Mouse (Mus musculus) kidney, embryonic 14.5 days (tissue): ENCODE data around the gene Ssx2ip. TPM values are rescaled to one million over a fixed set of nuclear protein-coding genes. Genes with fewer than 3 reads are reported as not detected.

ENCODE experiments used
- ATAC-seq: fragments of 200-750 bp; cut with Nextera tagmentation; 2 replicates; pipeline ENCODE4 v1.8.0; 2017; ENCODE audit warnings: moderate number of reproducible peaks, mild to moderate bottlenecking, moderate TSS enrichment, moderate library complexity; ENCODE audit not compliant: low FRiP score, low TSS enrichment
- H3K27ac ChIP-seq: fragments of 300-500 bp; sonication (generic); 2 replicates; pipeline ENCODE4 v1.5.1; 2014; ENCODE audit warnings: low read depth, mild to moderate bottlenecking, low read length, moderate library complexity, mixed read lengths
- H3K27me3 ChIP-seq: fragments of 300-500 bp; sonication (generic); 2 replicates; pipeline ENCODE4 v1.6.1; 2014; ENCODE audit warnings: mild to moderate bottlenecking, low read length; ENCODE audit not compliant: control insufficient read depth, insufficient read depth
- H3K36me3 ChIP-seq: fragments of 300-500 bp; sonication (generic); 2 replicates; pipeline ENCODE4 v1.6.1; 2014; ENCODE audit warnings: low read length, mixed read lengths; ENCODE audit not compliant: control insufficient read depth, insufficient read depth
- H3K4me1 ChIP-seq: fragments of 300-500 bp; sonication (generic); 2 replicates; pipeline ENCODE4 v1.6.1; 2014; ENCODE audit warnings: low read length, mixed read lengths; ENCODE audit not compliant: control insufficient read depth, insufficient read depth
- H3K4me2 ChIP-seq: fragments of 300-500 bp; sonication (generic); replicated peaks from 2 replicates; pipeline ENCODE4 v1.6.1; 2014; ENCODE audit warnings: low read depth, mild to moderate bottlenecking, low read length
- H3K4me3 ChIP-seq: fragments of 300-500 bp; sonication (generic); 2 replicates; pipeline ENCODE4 v1.5.1; 2014; ENCODE audit warnings: mild to moderate bottlenecking, low read length
- H3K9ac ChIP-seq: fragments of 300-500 bp; sonication (generic); 2 replicates; pipeline ENCODE4 v1.6.1; 2014; ENCODE audit warnings: low read depth, mild to moderate bottlenecking, low read length, moderate library complexity
- H3K9me3 ChIP-seq: fragments of 300-500 bp; sonication (generic); 2 replicates; pipeline ENCODE4 v1.6.1; 2016; ENCODE audit warnings: low read length; ENCODE audit not compliant: control insufficient read depth
- WGBS: fragments of 180-500 bp; shearing (Covaris S2); extraction: QIAGEN DNeasy Blood & Tissue Kit; methylation state at CpG from one replicate; pipeline ENCODE4 v1.1.7; 2014; 5-methylcytosine and 5-hydroxymethylcytosine counted together
- polyA plus RNA-seq: library from polyadenylated mRNA; unstranded; fragments of >200 nt; fragmentation: Nextera tagmentation; extraction: Ambion mirVana; gene quantifications from 2 replicates; pipeline ENCODE4 v1.2.1, GENCODE M21; 2014

Gene Ssx2ip
- 14.7 and 25.8 TPM in 2 replicates for polyA plus RNA-seq

DNA sequence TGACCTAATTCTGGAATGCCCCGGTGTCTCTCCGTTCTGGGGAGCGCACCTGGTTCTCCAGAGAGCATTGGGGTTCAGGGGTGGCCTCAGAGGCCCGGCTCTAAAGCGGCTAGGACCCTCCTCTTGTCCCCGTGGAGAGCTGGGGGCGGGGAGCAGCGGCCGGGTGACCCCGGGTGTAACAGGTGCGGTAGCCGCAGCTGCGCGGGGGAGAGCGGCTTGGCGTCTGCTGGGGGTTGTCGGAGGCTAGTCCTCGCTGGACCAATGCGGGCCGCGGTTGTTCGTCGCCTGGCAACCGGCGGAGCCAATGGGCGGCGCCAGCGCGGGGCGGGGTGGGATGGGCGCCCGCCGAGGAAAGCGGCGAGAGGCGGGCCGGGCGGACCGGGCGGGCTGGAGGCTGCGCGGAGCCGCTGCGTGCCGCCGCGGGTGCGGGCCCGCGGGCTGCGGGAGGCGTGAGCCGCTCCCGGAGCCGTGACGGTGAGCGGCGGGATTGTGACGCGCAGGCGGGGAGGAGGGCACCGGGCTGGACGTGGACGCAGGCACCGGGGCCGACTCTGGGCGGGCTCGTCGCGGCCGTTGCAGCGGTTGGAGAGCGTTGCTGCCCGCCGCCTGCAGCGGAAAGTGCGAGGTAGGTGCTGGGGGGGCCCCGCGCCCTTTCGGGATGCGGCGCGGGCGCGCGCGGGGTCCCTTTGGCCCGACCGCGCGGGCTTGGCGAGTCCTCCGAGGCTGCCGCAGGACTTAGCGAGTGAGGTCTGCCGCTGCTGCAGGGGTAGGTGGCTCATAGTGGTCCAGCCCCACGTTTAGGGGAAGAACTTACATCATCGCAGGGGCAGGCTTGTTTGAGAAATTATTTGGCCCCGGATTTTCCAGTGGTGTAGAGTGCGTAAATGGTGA is at the start of gene Ssx2ip:
Gene Ssx2ip, plus strand, starts transcription at position 332 of the 891 bp plus-strand sequence.
- Histone ChIP-seq H3K27ac (peak within 1 kb of the TSS; percentile 14), H3K27me3 (no peaks in the 10 kb centered on the region), H3K4me1 (peaks cover 19% of the 10 kb centered on the region; the same call in 1 of the 2 replicates), H3K4me2 (peak within 1 kb of the TSS; percentile 78), H3K9me3 (peaks cover 3% of the 10 kb centered on the region; the same call in 1 of the 2 replicates), H3K36me3 (no peaks in the 10 kb centered on the region), H3K4me3 (peak within 1 kb of the TSS; percentile 68), H3K9ac (peak within 1 kb of the TSS; percentile 70)
- ATAC-seq, result peak; percentile 99
- WGBS, result under 1% methylated on average over 80 of the region's 100 CpGs

DNA sequence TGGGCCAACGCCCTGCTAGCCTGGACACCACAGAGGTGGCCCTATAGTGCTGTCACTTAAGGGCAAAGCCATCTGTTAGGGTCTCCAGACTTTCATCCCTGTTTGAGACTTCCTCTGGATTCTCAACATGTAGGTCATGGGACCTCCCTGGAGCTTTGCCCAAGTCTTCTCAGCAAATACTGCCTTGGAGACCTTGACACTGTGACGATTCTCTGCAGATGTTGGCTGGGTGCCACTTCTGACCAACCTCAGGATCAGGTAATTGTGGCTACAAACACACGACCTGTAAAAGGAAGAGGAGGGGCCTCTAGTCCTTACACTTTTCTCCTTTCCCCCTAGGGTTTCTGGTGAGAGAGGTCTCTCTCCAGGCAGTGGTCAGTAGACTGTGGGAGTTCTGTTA is 49.3 kb upstream of the Ssx2ip start:
- Histone ChIP-seq H3K4me3 (no peak overlapping the region), H3K9me3 (no peaks in the 10 kb centered on the region), H3K36me3 (no peaks in the 10 kb centered on the region), H3K4me2 (no peak overlapping the region), H3K27me3 (no peaks in the 10 kb centered on the region), H3K27ac (no peak overlapping the region), H3K4me1 (no peaks in the 10 kb centered on the region), H3K9ac (no peak overlapping the region)
- 67% methylated on average over 3 of the region's 3 CpGs for WGBS
- no peak for ATAC-seq

DNA sequence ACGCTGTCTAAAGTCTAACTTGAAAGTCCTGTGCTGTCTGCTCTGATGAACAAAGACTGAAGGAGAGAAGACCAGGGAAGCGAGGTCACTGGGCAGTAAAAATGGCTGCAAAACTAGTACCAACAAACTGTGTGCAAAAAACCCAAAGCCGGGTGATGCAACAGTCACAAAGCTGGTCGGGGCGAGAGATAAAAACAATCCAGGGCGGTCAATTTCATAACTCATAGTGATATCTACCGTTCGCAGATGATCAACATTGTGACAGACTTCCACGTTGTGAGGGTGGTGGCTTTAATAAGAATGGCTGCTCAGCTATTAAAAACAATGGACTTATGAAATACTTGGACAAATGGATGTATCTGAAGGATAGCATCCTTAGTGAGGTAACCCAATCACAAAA is 39.0 kb upstream of the Ssx2ip start:
- no peaks in the 10 kb centered on the region for H3K9me3 ChIP-seq
- H3K4me1 ChIP-seq, result no peaks in the 10 kb centered on the region
- no peak overlapping the region for H3K4me3 ChIP-seq
- 88% methylated on average over 9 of the region's 9 CpGs for WGBS
- no peaks in the 10 kb centered on the region for H3K36me3 ChIP-seq
- ATAC-seq, result no peak
- no peaks in the 10 kb centered on the region for H3K27me3 ChIP-seq
- no peak overlapping the region for H3K4me2 ChIP-seq
- H3K9ac ChIP-seq, result no peak overlapping the region
- no peak overlapping the region for H3K27ac ChIP-seq

DNA sequence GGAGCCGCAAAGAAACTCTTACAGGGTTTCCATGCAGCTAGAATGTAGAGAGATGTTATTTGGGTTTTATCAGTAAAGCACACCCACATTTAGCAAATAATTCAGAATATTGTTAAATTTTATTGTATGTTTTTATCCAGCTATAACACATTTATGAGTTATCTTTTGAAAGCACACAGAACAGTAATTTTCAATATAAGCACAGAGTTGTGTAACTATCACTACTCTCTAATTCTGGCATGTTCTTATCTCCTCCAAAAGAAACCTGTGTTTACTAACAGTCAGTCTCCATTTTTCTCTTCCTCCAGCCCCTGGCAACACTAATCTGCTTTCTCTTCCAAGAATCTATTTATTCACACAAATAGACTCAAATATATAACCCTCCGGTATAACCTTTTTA is 37.4 kb upstream of the Ssx2ip start:
- no peaks in the 10 kb centered on the region for H3K27me3 ChIP-seq
- H3K4me1 ChIP-seq, result no peaks in the 10 kb centered on the region
- H3K4me2 ChIP-seq, result no peak overlapping the region
- no peak overlapping the region for H3K9ac ChIP-seq
- H3K9me3 ChIP-seq, result no peaks in the 10 kb centered on the region
- no peak for ATAC-seq
- WGBS, result 94% methylated on average over 2 of the region's 2 CpGs
- H3K27ac ChIP-seq, result no peak overlapping the region
- H3K4me3 ChIP-seq, result no peak overlapping the region
- H3K36me3 ChIP-seq, result no peaks in the 10 kb centered on the region

DNA sequence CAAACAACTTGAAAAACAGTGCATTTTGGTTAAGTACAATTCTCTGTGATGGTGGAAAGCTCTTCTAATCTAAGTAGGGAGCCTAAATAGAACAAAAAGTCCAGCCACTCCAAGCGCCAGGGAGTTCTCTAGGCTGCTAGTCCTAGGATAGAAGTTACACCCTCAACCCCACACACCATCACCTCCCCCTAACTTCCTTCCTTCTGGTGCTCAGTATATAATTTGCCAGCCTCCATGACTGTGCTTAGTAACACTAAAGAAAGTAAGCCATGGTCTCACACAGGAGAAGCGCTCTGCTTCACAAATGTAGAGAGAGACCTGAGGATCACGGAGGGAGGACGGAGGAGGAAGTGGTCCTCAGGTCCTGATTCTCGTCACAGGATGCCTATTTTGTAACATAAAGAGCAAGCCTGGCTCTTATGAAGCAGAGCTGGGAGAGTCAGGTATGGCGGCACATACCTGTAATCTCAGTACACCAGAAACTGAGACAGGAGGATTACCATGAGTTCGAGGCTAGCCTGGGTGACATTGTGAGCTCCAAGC is 33.8 kb upstream of the Ssx2ip start:
- H3K9ac ChIP-seq, result no peak overlapping the region
- no peaks in the 10 kb centered on the region for H3K36me3 ChIP-seq
- H3K27ac ChIP-seq, result no peak overlapping the region
- no peaks in the 10 kb centered on the region for H3K27me3 ChIP-seq
- H3K4me1 ChIP-seq, result no peaks in the 10 kb centered on the region
- ATAC-seq, result no peak
- H3K9me3 ChIP-seq, result no peaks in the 10 kb centered on the region
- WGBS, result 91% methylated on average over 7 of the region's 7 CpGs
- H3K4me3 ChIP-seq, result no peak overlapping the region
- H3K4me2 ChIP-seq, result no peak overlapping the region

DNA sequence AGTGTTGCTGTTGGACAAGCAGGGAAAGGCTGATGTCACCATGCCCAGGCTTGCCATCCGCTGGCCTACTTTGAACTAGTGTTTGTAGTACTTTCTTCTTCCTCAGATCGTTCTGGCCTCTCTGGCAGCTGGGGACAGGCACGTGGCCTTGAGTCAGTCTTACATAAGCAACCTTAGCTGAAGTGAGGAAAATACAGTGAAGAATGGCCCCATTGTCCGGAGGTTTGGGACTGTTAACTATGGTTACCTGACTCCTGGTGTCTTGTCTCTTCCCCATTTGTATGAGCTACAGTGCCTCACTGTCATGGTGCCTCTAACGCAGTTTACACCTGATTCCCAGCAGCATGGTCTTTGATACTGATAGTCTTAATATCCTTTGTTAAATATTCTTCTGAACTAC is 33.2 kb upstream of the Ssx2ip start:
- 80% methylated on average over 5 of the region's 5 CpGs for WGBS
- H3K27me3 ChIP-seq, result no peaks in the 10 kb centered on the region

DNA sequence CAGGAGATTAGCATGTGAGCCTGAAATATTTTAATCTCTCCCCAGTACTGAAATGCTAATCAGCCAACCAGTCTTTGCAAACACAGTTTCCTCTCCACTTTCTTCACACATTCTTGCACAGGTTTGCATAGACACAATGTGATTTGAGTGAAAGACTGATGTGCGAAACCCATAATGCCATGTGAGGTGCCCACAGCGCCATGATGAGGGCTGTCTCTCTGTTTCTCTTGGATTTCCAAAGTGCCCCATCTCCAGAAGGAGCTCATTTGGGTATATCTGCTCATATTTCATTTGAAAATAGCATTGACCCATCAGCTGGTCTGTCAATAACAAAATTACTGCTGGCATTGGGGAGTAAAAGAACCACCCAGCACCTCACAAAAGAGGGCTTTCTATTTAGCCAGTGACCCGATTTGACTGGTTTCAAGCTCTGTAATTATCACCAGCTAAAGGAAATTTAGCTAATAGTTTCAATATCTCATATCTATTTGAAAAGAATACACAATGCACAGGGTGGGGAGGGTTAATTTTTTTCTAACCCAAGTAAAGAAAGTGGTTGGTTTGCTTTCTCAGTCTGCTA is 29.8 kb upstream of the Ssx2ip start:
- Histone ChIP-seq H3K4me2 (no peak overlapping the region), H3K27me3 (no peaks in the 10 kb centered on the region), H3K9me3 (no peaks in the 10 kb centered on the region), H3K36me3 (no peaks in the 10 kb centered on the region), H3K4me1 (0 out of 2 replicates have a peak, but pooled peaks cover 3% of the 10 kb centered on the region), H3K4me3 (no peak overlapping the region), H3K9ac (no peak overlapping the region), H3K27ac (no peak overlapping the region)
- ATAC-seq, result no peak
- whole genome bisulfite sequencing, result 89% methylated on average over 3 of the region's 3 CpGs

More for the DNA sequence above, 33.2 kb upstream of the Ssx2ip start:
- Histone ChIP-seq H3K4me2 (no peak overlapping the region), H3K9me3 (no peaks in the 10 kb centered on the region), H3K4me3 (no peak overlapping the region), H3K9ac (no peak overlapping the region), H3K4me1 (no peaks in the 10 kb centered on the region), H3K27ac (no peak overlapping the region), H3K36me3 (no peaks in the 10 kb centered on the region)
- no peak for ATAC-seq

DNA sequence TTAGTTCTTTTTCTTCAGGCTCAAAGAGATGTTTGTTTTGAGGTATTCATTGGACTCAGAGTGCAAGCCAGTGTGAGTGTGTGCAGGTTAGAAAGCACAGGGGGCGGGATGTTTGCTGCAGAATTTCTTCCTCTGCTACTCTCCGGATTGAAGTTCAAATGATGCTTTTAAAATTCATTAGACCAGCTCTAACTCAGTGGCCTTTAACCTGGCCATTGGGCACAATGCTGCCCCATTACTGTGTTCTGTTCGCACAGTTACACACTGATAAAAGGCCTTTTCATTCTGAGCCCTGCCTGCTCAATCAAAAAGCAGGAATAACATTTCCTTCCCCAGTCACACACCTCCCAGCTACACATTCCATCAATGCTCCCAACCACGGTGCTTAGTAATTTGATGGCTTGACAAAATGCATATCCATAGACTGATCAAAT is 29.2 kb upstream of the Ssx2ip start:
- 60% methylated on average over 4 of the region's 4 CpGs for WGBS
- H3K27ac ChIP-seq, result no peak overlapping the region
- peak; percentile 48; the same call in 1 of the 2 replicates for ATAC-seq

More for the DNA sequence above, 29.2 kb upstream of the Ssx2ip start:
- H3K27me3 ChIP-seq, result no peaks in the 10 kb centered on the region
- H3K36me3 ChIP-seq, result no peaks in the 10 kb centered on the region
- 0 out of 2 replicates have a peak, but pooled peaks cover 4% of the 10 kb centered on the region for H3K4me1 ChIP-seq
- no peak overlapping the region for H3K4me3 ChIP-seq
- H3K4me2 ChIP-seq, result no peak overlapping the region
- no peaks in the 10 kb centered on the region for H3K9me3 ChIP-seq
- H3K9ac ChIP-seq, result no peak overlapping the region
